Mouse (Mus musculus) embryonic stem cell, embryonic (primary cell): ENCODE data around the gene Tsg101.
"Not testable (repeated sequence)": the region's sequence is repeated elsewhere in the genome, so short reads cannot be mapped to it uniquely, and the experiment has no call there.

ENCODE experiments used
- CTCF ChIA-PET, 4 experiments: fragments of 300-600 bp in 2 of 4; fragments of 350-600 bp in 2 of 4; sonication (Branson Sonifier 250); formaldehyde crosslinking; loops; one replicate each; lab custom pipeline; 2022; ENCODE audit warnings: inconsistent platforms in 2 of 4; lab: Charles Lee
- POLR2A ChIA-PET, 4 experiments: fragments of 300-600 bp in 2 of 4; fragments of 350-600 bp in 2 of 4; sonication (Branson Sonifier 250); formaldehyde crosslinking; loops; one replicate each; lab custom pipeline; 2022; ENCODE audit warnings: antibody characterized with exemption in 4 of 4, inconsistent platforms in 1 of 4; lab: Charles Lee

Tsg101 gene

DNA sequence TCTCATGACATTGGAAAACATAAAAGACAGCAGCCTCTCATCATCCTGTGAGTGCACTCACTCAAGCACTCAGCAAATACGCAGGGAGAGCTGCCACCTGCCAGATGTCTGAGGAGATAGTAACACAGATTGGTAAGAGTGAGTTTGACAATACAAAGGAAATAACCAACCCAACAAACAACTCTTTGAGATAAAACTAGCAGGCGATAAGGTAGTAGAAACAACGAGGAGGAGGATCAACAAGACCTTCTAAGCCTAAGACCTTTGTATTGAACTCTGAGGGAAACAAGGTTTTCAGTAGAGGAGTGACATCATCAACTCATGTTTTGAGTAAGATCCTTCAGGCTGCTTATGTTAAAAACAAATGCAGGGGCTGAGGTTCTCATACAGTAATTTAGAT lies 20.4 kb downstream of the Tsg101 start:
- CTCF ChIA-PET = interaction anchor here in 1 of 4 experiments (0.6 kb wide), 1 partner anchor 183 kb away, joined by 3 read pairs; no protein-coding TSS in a partner anchor
- POLR2A ChIA-PET = interaction anchor here in 2 of 4 experiments (0.6 to 1.8 kb wide), 4 partner anchors 9 to 22 kb away, joined by 3 to 7 read pairs (median 4); no protein-coding TSS in a partner anchor

DNA sequence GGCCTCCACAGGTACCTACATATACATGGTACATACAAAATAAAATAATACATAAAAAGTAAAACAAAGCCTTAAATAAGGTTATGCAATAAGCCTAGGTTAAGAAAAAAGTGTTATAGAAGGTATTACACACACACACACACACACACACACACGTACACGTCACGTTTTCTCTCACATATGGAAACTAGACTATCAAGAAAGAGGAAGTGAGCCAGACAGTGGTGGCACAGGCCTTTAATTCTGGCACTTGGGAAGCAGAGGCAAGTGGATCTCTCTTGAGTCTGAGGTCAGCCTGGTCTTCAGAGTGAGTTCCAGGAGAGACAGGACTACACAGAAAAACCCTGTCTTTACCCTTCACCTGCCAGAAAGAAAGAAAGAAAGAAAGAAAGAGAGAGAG lies 24.3 kb downstream of the Tsg101 start:
- CTCF ChIA-PET = no interaction called here
- POLR2A ChIA-PET = interaction anchor here in 1 of 4 experiments (1.0 to 1.2 kb wide), 2 partner anchors 13 to 114 kb away, joined by 3 read pairs; no protein-coding TSS in a partner anchor

DNA sequence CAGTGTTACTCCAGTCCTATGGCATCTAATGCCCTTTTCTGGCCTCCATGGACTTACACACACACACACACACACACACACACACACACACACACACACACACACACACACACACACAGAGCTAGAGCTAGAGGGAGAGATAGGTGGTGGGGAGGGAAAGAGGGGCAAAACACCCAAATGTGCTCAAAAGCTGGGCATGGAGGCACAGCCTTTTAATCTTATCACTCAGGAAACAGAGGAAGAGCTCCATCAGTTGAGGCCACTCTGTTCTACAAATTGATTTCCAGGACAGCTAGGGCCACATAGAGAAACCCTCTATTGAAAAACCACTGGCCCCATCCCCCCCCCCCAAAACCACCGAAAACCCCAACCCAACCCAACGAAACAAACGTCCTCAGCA lies 36.5 kb downstream of the Tsg101 start:
- ChIA-PET CTCF (interaction anchor here in 2 of 4 experiments (0.6 to 0.7 kb wide), 5 partner anchors 18 to 180 kb away, joined by 3 to 11 read pairs (median 3); partner anchors contain the start of gene Saal1 (in 1 of the 2)), POLR2A (interaction anchor here (0.6 to 1.5 kb wide), 12 partner anchors 10 to 273 kb away, joined by 3 to 9 read pairs (median 4); partner anchors contain the start of gene Tsg101 (in 1 of the 4))

DNA sequence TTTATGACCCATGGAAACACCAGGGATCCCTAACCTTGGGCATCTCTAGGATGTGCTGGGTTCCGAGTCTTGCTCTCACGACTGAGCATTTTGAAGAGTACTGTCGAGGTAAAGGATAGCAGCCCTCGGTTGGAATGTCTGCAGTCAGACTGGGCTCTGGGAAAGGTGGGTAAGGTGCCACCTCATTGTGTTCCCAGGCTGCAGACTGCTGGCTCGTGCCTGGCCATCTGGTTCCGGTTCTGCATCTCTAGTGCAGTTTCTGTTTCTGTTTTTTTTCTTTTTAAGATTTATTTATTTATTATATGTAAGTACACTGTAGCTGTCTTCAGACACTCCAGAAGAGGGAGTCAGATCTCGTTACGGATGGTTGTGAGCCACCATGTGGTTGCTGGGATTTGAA lies 37.8 kb downstream of the Tsg101 start:
- POLR2A ChIA-PET = interaction anchor here in 1 of 4 experiments (0.7 kb wide), 1 partner anchor 22 kb away, joined by 3 read pairs; no protein-coding TSS in a partner anchor
- CTCF ChIA-PET = not testable (repeated sequence)

DNA sequence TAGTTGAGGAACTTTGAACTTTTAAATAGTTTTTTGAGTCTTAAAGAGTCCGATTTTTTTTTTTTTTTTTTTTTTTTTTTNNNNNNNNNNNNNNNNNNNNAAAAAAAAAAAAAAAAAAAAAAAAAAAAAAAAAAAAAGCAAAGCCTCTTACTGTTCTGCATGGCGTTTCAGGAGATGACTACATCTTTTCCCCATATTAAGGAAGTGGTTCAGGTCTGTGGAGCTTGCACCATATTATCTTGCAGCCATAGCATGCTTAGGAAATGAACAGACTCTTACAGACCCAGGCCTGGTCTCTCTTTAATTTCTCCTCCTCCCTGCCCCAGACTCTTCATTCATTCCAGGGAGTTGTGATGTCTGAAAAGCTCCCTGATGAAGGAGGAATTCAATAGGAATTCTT lies 38.8 kb downstream of the Tsg101 start:
- ChIA-PET CTCF (no interaction called here), POLR2A (no interaction called here)

DNA sequence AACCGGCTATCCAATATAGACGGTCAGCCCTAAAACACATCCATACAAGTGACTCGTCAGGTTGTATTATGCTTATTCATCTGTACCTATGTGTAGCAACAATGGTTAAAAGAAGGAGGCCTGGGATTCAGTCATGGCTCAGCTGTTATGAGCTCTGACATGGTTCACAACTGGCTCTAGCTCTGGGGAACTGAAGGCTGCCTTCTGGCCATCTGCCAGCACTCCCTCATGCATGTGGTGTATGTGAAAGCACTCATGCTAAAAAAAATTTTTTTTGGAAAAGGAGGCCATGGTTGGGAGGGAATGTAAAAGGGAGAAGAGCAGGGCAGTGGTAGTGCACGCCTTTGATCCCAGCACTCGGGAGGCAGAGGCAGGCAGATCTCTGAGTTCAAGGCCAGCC lies 39.9 kb downstream of the Tsg101 start:
- ChIA-PET CTCF (interaction anchor here in 1 of 4 experiments (0.6 kb wide), 1 partner anchor 323 kb away, joined by 5 read pairs; no protein-coding TSS in a partner anchor), POLR2A (interaction anchor here in 2 of 4 experiments (0.9 to 1.2 kb wide), 2 partner anchors 84 to 127 kb away, joined by 3 to 5 read pairs; no protein-coding TSS in a partner anchor)

DNA sequence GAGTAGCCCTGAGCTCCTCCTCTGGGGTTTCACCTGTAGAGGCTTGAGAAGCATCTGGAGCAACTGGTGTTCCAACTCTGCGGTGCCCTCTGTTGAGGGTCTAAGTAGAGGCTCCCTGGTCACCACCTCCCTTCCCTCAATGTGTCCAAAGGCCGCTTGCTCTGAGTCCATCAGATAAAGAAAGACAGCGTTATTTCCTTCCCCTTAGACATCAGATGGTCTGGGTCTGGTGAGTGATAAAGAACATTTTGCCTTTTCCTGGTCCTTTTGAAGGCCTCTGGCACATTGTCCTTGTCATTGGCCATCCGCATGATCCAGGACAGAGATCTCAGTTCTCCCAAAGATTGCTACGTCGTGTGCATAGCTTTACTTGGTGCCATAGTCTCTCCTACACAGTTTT lies 42.5 kb downstream of the Tsg101 start:
- POLR2A ChIA-PET = interaction anchor here in 1 of 4 experiments (0.5 kb wide), 1 partner anchor 10 kb away, joined by 7 read pairs; no protein-coding TSS in a partner anchor

DNA sequence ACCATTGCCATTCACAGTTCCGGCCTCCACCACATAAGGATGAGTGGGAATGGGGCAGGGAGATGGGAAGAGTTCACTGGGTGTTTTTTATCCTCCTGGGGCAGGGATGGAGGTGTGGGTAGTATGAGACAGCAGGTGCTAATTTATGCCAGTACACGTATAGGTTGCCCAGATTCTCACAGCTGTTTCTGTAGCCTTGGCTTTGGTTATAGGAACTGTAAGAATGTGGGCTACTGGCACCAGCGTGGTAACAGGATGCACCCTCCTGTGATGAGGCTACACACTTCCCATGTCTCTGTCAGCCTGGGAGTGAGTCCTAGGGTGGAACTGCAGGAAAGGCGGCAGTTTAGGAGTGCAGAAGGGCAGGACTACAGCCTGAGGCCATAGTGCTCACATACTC lies 42.9 kb downstream of the Tsg101 start:
- POLR2A ChIA-PET = interaction anchor here in 1 of 4 experiments (0.5 to 1.6 kb wide), 2 partner anchors 10 to 53 kb away, joined by 3 to 7 read pairs; no protein-coding TSS in a partner anchor
- CTCF ChIA-PET = no interaction called here

More for the DNA sequence above, 42.5 kb downstream of the Tsg101 start:
- CTCF ChIA-PET = no interaction called here

DNA sequence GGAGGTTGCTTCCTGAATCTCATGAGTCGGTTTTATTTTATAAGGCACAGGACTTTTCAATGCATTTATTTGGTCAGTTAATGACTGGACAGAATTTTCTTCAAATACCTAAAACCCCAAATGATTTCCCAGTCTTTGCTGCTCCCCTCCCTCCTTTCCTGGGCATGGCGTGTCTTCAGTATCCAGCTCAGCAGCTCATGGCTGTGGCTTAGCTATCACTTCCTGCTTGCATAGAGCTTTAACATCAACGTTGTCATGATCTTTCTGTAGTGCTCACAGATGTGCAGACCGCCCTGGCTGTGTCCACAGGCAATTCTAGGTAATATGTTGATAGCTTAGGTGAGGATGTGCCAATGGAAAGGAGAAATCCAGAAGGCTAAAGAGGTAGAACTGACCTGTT lies 47.8 kb downstream of the Tsg101 start:
- ChIA-PET CTCF (no interaction called here), POLR2A (interaction anchor here in 1 of 4 experiments (1.2 kb wide), 1 partner anchor 38 kb away, joined by 4 read pairs; no protein-coding TSS in a partner anchor)

DNA sequence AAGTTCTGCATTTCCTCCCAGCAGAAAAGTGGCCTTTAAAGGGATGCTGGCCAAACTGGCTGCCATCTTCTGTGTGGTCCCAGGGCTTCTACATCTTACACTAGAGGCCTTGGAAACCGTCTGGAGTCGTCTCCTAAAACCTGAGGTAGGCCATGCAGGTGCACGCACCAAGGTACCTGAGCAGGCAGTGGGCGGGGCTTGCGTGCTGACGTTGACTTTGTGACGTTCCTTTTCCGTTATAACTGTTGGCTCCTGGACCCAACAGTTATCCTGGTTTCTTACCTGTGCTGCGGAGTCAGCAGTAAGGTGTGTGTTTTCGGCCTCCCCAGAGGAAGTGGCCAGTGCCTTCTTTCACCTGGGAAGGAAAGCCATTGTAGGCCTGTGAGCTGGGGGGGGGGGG lies 58.8 kb downstream of the Tsg101 start, which contains the start of gene Ldhc:
Gene Ldhc (plus strand): TSS at position 208 of the 400 bp plus-strand sequence.
- ChIA-PET POLR2A (interaction anchor here in 2 of 4 experiments (0.6 to 2.3 kb wide), 7 partner anchors 12 to 254 kb away, joined by 3 to 6 read pairs (median 5); no protein-coding TSS in a partner anchor), CTCF (interaction anchor here in 1 of 4 experiments (0.7 kb wide), 1 partner anchor 115 kb away, joined by 3 read pairs; no protein-coding TSS in a partner anchor)

DNA sequence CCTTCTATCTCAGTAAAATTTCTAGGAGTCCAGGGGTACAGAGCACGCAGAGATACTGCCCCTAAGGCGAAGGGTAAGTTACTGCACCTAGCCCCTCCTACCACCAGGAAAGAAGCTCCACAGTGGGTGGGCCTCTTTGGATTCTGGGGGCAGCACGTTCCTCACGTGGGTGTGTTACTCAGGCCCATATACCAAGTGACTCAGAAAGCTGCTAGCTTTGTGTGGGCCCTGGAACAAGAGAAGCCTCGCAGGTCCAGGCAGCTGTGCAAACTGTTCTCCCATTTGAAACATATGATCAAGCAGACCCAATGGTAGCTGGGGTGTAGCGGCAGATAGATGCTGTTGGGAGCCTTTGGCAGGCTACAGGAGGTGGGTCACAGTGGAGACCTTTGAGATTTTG lies 60.7 kb downstream of the Tsg101 start:
- ChIA-PET POLR2A (interaction anchor here in 3 of 4 experiments (0.7 to 2.1 kb wide), 15 partner anchors 9 to 220 kb away, joined by 3 to 15 read pairs (median 3); partner anchors contain the start of genes Gtf2h1 (in 1 of the 3), Hps5 (in 1 of the 3) and Sergef (in 1 of the 3)), CTCF (interaction anchor here in 2 of 4 experiments (0.6 to 1.0 kb wide), 3 partner anchors 9 to 163 kb away, joined by 3 to 4 read pairs (median 3); no protein-coding TSS in a partner anchor)

DNA sequence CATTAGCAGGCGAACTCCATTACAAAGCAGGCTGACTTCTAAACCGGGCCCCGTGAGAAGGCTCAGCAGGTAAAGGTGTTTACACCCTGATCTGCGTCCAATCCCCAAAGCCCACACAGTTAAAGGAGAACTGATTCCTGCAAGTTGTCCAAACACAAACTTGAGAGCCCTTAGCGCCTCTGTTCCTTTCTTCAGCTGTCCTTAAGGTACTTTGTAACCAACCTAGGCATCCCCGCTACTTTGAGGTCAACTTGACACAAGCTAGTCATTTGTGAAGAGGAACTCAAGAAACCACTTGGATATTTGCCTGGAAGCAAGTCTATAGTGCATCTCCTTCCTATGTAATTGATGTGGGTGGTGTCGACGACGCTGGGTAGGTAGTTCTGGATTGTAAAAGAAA lies 62.3 kb downstream of the Tsg101 start:
- CTCF ChIA-PET = no interaction called here

DNA sequence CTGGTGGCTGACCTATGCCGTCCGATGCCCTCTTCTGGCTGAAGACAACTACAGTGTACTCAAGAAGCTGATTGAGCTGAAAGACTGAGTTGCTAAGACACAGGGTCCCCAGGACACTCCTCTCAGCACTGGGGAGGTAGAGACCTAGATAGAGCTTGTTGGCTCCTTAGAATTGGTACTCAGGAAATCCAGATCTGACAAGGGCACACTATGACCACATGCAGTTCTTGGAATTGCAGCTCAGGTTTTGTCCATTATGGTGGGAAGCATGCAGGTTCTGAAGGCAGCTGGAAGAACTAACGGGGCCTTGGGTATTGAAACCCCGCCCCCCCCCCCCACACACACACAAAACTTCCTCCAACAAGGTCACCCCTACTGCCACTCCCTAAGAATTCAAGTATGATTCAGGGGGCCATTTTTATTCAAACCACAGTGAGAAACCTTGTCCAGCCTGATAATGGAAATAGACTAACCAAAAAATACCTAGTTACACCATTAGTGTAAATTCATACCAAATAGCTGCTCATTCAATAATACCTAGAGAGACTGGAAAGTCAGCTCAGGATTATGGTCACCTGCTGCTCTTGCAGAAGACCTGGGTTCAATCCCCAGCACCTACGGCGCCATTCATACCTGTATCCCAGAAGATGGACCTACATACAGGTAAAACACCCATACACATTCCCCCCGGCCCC lies 63.8 kb downstream of the Tsg101 start:
- POLR2A ChIA-PET = interaction anchor here in 3 of 4 experiments (0.5 to 4.8 kb wide), 30 partner anchors 9 to 794 kb away, joined by 3 to 44 read pairs (median 4); partner anchors contain the start of genes Gtf2h1 (in 1 of the 3), Hps5 (in 1 of the 3) and Sergef (in 1 of the 3)
- CTCF ChIA-PET = interaction anchor here in 2 of 4 experiments (0.6 to 1.1 kb wide), 6 partner anchors 9 to 1874 kb away, joined by 3 to 4 read pairs (median 3); partner anchors contain the start of gene Uevld (in 1 of the 2)

More for the DNA sequence above, 62.3 kb downstream of the Tsg101 start:
- POLR2A ChIA-PET = interaction anchor here in 3 of 4 experiments (0.6 to 4.8 kb wide), 8 partner anchors 12 to 156 kb away, joined by 3 to 44 read pairs (median 4); partner anchors contain the start of gene Saal1 (in 1 of the 3)

DNA sequence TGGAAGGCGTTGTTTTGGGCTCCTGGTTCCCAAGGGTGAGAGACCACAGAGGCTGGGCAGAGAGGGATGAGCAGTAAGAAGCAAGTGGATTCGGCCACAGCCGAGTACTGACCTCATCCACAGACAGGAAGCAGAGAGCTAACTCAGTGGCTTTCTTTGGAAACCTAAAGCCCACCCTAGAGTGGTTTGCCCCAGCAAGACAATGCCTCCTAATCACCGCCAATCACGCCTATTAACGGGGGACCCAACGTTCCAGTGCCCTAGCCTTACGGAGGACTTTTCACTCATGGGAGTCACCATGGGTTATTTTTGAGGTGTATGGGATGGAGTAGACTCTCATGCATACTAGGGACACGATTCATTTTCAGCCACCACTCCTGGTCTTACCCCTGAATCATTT lies 66.4 kb downstream of the Tsg101 start:
- CTCF ChIA-PET = interaction anchor here in 2 of 4 experiments (0.7 to 1.6 kb wide), 2 partner anchors 12 to 83 kb away, joined by 3 to 4 read pairs; no protein-coding TSS in a partner anchor
- POLR2A ChIA-PET = interaction anchor here (0.7 to 4.8 kb wide), 13 partner anchors 8 to 144 kb away, joined by 3 to 44 read pairs (median 4); partner anchors contain the start of gene Uevld (in 1 of the 4)

DNA sequence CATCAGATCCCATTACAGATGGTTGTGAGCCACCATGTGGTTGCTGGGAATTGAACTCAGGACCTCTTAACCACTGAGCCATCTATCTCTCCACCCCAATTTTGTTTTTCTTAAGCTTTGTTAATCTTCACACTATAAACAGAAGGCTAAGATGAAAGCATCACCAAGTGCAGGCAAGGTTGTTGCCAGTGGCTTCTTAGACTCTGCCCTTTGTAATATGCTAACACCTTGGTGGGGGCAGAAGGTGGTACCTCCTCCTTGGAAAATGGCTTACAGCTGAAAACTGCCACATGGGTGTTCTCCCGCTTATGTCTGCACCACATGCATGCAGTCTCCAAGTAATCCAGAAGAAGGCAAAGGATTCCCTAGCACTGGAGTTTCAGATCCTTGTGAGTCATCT lies 67.1 kb downstream of the Tsg101 start:
- POLR2A ChIA-PET = interaction anchor here (0.9 to 2.7 kb wide), 11 partner anchors 10 to 98 kb away, joined by 3 to 14 read pairs (median 4); partner anchors contain the start of gene Ldha (in 1 of the 4)

DNA sequence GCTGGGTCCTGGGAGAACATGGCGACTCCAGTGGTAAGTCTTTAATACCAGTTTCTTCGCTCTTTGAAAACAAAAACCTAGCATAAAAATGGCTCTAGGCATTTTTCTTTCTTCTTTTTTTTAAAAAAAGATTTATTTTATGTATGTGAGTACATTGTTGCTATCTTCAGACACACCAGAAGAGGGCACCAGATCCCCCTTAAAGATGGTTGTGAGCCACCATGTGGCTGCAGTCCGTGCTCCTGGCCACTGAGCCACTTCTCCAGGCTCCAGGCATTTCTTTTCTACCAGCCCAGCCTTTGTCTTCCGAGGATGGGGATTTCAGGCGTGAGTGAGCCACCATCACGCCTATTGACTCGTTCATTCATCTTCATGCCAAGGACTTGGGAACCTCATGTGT lies 68.7 kb downstream of the Tsg101 start:
- POLR2A ChIA-PET = interaction anchor here in 2 of 4 experiments (0.5 to 6.3 kb wide), 5 partner anchors 8 to 172 kb away, joined by 3 to 32 read pairs (median 12); no protein-coding TSS in a partner anchor
- CTCF ChIA-PET = interaction anchor here in 1 of 4 experiments (1.2 kb wide), 1 partner anchor 8 kb away, joined by 4 read pairs; no protein-coding TSS in a partner anchor

More for the DNA sequence above, 67.1 kb downstream of the Tsg101 start:
- CTCF ChIA-PET = interaction anchor here in 1 of 4 experiments (1.6 kb wide), 1 partner anchor 82 kb away, joined by 4 read pairs; no protein-coding TSS in a partner anchor

DNA sequence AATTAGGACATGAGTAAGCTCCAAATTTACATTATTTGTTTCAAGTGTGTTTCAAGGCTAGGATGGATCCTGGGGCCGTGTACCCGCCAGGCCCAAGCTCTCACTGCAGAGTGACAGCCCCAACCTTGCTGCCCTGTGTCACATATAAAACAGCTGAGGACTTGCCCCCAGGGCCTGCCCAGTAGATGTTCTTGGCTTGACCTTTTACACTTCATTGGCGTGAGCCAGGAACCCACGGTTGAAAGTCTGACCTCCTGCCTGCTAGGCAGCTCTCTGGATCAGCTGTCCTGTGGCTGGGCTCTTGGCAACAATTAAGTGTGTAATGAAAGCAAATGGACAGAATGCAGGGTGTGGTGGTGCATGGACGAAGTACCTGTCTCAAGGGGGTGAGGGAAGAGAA lies 70.5 kb downstream of the Tsg101 start:
- CTCF ChIA-PET = interaction anchor here in 2 of 4 experiments (0.6 kb wide), 2 partner anchors 87 to 221 kb away, joined by 3 read pairs; no protein-coding TSS in a partner anchor
- POLR2A ChIA-PET = interaction anchor here in 2 of 4 experiments (0.9 to 6.3 kb wide), 18 partner anchors 10 to 89 kb away, joined by 3 to 32 read pairs (median 5); partner anchors contain the start of genes Gtf2h1 (in 2 of the 2), Hps5 (in 2 of the 2) and Ldhc (in 1 of the 2)
